Comparison of ENCODE assay signal across 8 mouse cellular contexts in the genomic region with DNA sequence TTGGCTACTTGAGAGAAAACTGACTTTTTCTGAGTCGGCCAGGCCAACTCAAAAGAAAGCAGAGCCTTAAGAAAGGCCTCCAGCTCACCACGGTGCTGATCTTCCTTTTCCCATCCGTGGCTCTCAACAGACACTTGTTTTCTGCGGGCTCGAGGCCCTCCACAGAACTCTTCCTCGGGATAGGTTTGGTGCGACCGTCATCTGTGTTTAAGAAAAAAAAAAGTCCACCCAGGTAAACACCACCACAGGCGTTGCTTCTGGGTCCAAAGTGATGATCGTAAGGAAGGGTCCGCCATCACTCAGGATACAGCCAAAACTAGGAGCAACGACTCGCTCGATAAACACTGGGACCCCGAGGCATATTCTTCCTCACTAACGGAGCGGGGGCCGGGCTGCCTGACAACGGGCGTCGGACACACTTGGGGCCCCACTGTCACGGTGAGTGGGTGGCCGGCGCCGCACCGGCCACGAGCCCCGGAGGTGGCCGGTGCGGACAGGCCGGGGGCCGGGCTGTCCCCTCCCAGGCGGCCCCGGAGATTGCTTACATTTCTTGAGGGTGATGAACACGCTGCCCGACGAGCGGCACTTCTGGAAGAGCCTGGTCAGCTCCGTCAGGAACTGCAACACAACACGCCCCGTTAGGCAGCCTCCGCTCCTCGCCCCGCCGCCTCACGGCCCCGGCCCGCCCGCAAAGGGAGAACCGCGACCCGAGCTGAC. TPM values are rescaled to one million over a fixed set of nuclear protein-coding genes. Genes with fewer than 3 reads are reported as not detected.
DNase-seq lines count a peak whose midpoint lies in the region; ATAC-seq and TF ChIP-seq lines count a peak whose summit lies in the region.

No protein-coding gene starts in this region.

- intact Hi-C loops in gastrocnemius, adult 2 months (cut with DNase I): no loop called here

- no peaks in the 10 kb centered on the region for H3K27me3 ChIP-seq in limb, embryonic 12.5 days
- H3K27me3 ChIP-seq in neural tube, embryonic 15.5 days (replicated peaks): no peaks in the 10 kb centered on the region

- no peak for DNase-seq in gastrocnemius, adult 2 months
- DNase-seq in gastrocnemius, adult 18-20 months (ENCODE audit: low spot score): no peak
- peak; percentile 10 for DNase-seq in thymus, postnatal 14 days
- no peak for DNase-seq in thymus, postnatal 25 days
- no peak for DNase-seq in c-Kit-positive CD71-positive TER-119-positive erythroid progenitor cells, embryonic 14.5 days (ENCODE audit: low spot score)
- DNase-seq in spleen, postnatal 36 days (ENCODE audit: low spot score in 2 of 2): no peak

- H3K4me1 ChIP-seq in limb, embryonic 12.5 days (replicated peaks): peaks cover 10% of the 10 kb centered on the region
- H3K4me1 ChIP-seq in neural tube, embryonic 15.5 days: peaks cover 20% of the 10 kb centered on the region

- peak overlapping the region; percentile 84 for H3K4me2 ChIP-seq in limb, embryonic 12.5 days
- H3K4me2 ChIP-seq in neural tube, embryonic 15.5 days: peak overlapping the region; percentile 78

- WGBS in limb, embryonic 12.5 days: 3% methylated on average over 52 of the region's 52 CpGs
- 3% methylated on average over 52 of the region's 52 CpGs for WGBS in neural tube, embryonic 15.5 days

- H3K9me3 ChIP-seq in limb, embryonic 12.5 days: no peaks in the 10 kb centered on the region
- H3K9me3 ChIP-seq in neural tube, embryonic 15.5 days (replicated peaks): no peaks in the 10 kb centered on the region

- no peak for TF ChIP-seq CTCF in gastrocnemius, adult 2 months (IDR thresholded peaks at IDR 0.05)

- peak overlapping the region; percentile 99 for H3K27ac ChIP-seq in gastrocnemius, adult 2 months
- peak overlapping the region; percentile 74 for H3K27ac ChIP-seq in limb, embryonic 12.5 days
- H3K27ac ChIP-seq in neural tube, embryonic 15.5 days (replicated peaks): peak overlapping the region; percentile 89

- H3K4me3 ChIP-seq in gastrocnemius, adult 2 months: peak overlapping the region; percentile 99
- peak overlapping the region; percentile 91 for H3K4me3 ChIP-seq in limb, embryonic 12.5 days (replicated peaks)
- peak overlapping the region; percentile 97 for H3K4me3 ChIP-seq in neural tube, embryonic 15.5 days (replicated peaks)

- peak overlapping the region; percentile 91 for H3K9ac ChIP-seq in limb, embryonic 12.5 days (replicated peaks)
- peak overlapping the region; percentile 96 for H3K9ac ChIP-seq in neural tube, embryonic 15.5 days (replicated peaks)

- H3K36me3 ChIP-seq in limb, embryonic 12.5 days: peaks cover 36% of the 10 kb centered on the region
- peaks cover 22% of the 10 kb centered on the region for H3K36me3 ChIP-seq in neural tube, embryonic 15.5 days

- peak; percentile 58; the same call in 1 of the 2 replicates for ATAC-seq in limb, embryonic 12.5 days (ENCODE audit: insufficient number of reproducible peaks, insufficient read depth, low FRiP score, low TSS enrichment, low read depth)
- ATAC-seq in neural tube, embryonic 15.5 days (ENCODE audit: low FRiP score): peak; percentile 80

RNA-seq across cellular contexts. Expression of a gene that starts 0.5 kb away (rescaled TPM):
- total RNA-seq in gastrocnemius, adult 2 months (2021): 100 to 1,000 TPM; 120 to 133 TPM
- total RNA-seq in gastrocnemius, adult 18-20 months (2021): 100 to 1,000 TPM; 131 to 142 TPM
- polyA plus RNA-seq in limb, embryonic 12.5 days (2016; fragmentation: Nextera tagmentation; extraction: Ambion mirVana): 223 and 232 TPM in 2 replicates
- 317 and 351 TPM in 2 replicates for polyA plus RNA-seq in neural tube, embryonic 15.5 days (2015; fragmentation: Nextera tagmentation; extraction: Ambion mirVana)
